Mouse (Mus musculus): ENCODE measurements around the gene Agap1.

The Agap1 gene

DNA sequence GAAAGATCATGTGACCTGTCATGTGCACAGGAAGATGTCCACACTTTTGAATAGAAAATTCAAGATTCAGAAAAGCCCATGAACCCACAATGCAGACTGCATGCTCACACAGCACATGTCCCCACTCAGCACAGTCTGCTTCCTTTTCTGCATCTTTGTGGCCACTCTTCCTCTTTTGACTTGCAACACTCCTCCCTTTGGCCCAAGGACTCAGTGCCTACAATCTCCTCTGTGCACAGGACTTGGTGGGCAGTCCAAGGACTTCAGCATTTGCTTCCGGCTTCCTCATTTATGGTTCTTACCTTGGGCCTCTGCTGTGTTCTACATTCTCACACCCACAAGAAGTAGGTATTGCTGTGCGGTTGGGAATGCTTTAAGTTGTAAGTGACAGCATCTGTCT lies 447.6 kb downstream of the Agap1 start:
- no peak for DNase-seq (ENCODE audit: low spot score)

DNA sequence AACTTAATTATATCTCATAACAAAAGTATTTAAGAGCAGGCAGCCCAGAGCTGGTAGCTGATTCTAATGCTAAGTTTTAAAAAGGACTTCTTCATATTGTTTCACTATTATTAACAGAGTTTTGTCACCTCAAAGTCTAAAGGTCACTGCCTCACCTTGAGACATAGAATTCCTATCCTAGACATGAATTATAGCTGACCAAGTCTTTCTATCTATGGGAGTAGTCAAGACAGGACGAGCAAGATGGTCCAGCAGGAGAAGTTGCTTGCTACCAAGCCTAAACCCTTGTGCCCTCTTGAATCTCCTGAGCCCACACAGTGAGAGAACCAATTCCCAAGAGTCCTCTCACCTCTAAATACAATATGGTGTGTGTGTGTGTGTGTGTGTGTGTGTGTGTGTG lies 448.0 kb downstream of the Agap1 start:
- no peak for DNase-seq (ENCODE audit: low spot score)

DNA sequence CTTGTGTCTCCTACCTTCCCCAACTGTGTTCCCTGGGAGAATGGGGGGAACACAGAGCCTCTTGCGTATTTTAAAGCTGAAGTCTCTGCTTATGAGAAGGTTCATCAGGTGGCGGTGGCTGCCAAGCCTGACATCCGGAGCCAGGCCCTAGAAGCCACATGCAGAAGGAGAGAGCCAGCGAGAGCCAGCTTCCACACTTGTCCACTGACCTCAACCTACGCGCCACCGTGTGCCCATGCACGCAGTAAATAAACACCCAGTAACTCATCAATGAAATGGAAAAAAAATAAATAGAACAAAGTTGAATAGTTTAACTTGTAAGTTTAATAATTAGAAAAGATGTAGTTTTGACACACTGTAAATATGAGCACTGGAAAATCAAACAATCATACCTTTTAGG lies 455.2 kb downstream of the Agap1 start:
- no peak for DNase-seq (ENCODE audit: low spot score)

DNA sequence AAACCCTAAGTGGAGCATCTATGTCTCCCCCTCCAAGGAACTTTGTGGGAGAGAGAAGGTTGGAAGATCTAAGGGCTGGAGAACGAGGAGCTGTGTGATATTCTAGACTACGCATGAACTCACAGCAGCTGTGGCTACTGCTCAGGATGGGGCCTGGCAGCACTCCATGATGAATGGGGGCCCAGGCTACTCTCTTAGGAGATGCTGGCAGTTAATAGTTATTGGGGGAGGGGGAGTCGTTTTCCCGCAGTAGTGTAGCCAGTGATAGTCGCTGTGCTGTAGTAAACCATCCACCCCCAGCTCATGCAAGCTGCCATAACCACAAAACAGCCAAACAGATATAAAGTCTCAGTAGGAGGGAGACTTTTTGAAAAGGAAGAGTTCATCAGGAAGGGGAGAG lies 457.8 kb downstream of the Agap1 start:
- no peak for DNase-seq (ENCODE audit: low spot score)

DNA sequence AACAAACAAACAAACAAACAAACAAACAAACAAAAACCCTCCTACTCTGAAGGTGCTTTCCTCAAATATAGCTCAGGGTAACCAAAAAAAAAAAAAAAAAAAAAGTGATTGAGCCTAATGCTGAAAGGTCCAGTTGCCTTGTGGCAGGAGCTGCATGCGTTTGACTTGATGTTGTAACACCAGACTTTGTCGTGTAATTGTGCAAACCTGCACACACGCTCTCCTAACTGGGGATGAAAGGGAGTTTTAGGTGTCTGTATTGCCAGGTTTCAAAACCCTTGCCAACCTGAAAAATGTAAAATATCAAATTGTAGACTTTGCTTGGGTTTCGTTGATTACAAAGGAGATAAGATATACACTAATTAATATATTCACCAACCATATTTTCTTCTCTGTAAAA lies 459.0 kb downstream of the Agap1 start:
- DNase-seq (ENCODE audit: low spot score), result no peak

DNA sequence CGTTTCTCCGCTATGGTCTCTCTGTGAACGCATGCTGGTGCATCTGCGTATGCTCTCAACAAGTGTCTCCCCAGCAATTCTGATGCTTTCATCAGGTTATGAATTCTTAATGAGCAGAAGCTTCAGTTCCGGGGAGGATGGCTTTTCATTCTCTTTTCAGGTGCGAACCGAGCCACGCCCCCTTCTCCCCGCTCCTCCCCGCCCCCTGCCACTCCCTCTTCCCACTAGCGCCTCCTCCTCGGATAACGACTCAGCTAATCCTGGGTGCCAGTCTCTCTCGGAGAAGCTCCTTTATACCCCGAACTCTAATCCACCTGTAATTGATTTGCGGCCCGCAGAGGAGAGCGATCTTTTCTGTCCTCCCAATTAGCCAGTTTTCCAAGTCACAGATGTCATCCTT lies 463.5 kb downstream of the Agap1 start:
- DNase-seq (ENCODE audit: low spot score), result no peak

DNA sequence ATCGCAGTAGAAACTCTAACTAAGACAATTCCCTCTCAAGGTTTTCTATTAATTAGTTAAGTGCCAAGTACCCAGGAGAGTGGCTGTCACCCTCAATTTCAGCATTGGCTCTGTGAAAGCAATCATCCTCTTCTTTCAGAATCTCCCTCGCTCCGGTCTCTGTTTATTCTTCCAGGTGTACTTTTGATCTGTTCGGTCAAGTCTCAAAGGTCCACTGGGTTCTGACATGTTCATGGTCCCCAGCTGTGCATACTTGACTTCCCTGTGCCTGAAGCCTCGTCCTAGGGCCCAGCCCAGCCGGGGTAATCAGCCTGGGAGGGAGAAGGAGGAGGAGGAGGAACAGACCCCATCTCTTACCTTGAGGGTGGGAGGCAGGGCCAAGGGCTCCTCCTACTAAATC lies 464.6 kb downstream of the Agap1 start:
- DNase-seq (ENCODE audit: low spot score), result no peak

DNA sequence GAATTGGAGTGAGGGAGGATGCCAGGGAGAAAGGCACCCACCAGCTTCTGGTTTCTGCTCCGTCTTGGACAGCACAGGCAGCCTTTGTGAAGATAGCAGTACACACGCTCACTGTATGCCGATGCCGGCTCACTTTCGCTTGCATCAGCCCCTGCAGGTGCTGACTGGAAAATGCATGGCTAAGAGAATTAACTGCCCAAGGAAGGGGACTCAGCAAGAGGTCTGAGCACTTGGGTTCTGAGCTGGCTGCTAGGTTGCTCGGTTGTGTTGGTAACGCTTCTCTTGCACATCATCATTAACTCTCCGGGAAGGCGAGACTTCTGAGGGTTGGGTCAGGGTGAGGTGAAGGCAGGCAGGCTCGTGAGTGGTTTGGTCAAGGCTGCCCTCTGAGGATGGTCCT lies 467.2 kb downstream of the Agap1 start:
- DNase-seq (ENCODE audit: low spot score), result no peak

DNA sequence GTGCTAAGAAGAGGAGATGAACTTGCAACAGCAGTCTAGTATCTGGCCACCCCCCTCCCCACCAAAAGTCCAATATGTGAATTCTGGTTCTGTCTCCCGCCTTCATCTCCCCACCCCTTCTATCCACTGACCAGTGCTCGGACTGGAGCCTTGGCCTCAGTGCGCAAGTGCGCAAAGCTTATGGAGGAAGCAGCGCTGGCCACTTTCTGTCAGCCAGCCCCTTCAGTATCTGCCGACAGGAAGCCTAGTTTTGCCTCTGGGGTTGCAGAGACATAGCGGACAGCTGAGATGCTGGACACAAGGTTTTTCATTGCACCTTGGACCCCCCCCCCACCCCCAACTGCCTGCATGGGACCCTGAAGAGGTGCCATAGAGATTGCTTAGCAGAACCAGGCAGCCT lies 467.7 kb downstream of the Agap1 start:
- peak; percentile 79 for DNase-seq (ENCODE audit: low spot score)

DNA sequence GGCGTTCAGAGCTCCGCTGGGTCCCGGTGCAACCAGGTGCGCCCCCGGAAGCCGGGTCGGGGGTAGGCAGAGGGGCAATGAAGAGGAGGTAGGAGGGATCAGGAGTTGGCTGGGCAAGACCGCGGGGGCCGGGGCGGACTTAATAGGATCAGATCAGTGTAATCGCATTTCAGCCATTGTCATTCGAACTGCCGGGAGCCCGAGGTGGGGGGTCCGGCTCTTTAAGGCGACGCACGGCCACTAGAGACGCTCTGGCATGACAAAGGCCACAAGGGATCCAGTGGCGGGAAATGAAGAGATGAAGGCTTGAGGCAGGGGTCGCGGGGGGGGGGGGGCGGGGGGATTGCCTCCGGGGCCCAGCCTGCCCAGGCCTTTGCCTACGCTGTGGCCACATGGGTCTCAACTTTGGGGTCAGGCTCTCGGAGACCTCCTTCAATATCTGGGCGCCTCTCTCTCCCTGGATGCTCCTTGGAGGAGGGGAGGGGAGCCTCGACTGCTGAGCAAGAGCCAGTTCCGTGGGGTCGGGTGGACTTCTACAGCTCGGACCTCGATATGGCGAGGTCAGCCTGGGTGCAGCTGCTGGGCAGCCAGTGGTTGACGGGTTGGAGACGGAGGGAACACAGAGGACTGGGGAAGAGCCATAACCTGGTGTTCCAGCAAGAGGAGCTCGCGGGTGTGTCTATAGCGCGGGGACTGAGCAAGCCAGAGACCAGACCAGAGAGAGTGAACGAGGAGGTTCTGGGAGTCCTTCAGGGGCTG lies 468.5 kb downstream of the Agap1 start:
- peak; percentile 76 for DNase-seq (ENCODE audit: low spot score)

DNA sequence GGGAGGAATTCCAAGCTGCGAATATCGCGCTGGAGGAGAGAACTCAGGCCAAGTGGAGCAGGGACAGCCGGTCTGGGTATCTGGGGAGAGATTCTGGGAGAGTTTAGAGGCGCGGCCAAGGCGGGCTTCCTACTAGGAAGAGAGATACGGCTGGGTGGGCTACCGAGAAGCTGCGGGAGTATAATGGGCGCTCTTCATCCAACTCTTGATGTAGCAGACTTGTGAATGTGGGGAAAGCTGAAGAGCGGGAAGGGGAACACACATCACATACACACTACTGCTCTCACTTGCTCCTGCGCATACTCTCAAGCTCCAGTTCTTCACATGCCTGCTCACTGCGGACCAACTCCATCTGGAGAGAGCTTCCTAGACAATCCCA lies 469.0 kb downstream of the Agap1 start:
- DNase-seq (ENCODE audit: low spot score), result no peak

DNA sequence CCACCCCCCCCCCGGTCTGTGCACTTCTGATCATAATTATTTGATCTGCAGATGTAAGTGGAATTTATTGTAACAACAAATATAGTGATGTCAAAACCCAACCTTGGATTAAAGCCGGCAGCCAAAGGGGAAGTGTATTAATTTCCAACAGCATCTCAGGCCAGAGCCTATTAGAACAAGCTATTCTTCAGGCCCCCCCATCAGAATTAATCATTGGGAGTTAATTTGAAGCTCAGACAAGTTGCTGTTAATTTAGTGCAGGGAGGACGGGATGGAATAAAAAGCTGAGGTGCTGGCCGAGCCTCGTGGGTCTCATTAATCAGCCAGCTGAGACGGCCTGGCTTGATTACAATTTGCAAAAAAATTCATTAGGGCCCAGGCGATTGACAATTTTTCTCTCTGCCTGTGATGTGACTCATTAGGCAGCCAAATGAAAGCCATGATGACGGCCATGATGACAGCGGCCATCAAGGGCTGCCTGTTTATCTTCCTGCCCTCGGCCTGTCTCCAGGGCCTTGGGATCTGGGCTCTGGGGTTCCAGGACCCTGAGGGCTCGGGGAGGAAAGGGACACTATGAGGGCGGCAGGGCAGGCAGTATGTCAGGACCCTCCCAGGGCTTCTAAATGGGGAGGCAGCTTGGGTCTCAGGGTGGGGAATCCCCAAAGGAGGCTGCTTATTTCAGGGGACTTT lies 471.0 kb downstream of the Agap1 start:
- no peak for DNase-seq (ENCODE audit: low spot score)

DNA sequence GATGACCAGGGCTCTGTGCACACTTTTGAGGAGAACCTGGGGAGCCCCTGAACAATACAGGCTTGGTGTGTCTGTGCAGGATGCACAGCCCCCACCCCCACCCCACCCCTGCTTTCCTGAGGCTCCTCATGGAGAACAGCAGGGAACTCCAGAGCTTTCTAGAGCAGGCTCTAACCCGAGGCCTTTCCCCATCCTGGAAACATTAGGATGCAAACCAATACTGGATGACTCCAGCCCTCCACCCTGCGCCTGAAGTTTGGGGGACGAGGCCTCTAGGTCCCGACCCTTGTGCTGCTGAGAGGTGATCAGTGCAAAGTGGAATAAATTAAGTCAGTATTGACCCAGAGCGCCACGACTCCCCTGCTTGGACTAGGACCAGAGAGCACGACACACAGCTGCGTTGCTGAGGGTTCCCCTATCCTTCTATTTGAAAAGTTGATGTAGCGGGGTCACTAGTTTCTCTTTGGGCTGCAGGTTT lies 472.0 kb downstream of the Agap1 start:
- no peak for DNase-seq (ENCODE audit: low spot score)

DNA sequence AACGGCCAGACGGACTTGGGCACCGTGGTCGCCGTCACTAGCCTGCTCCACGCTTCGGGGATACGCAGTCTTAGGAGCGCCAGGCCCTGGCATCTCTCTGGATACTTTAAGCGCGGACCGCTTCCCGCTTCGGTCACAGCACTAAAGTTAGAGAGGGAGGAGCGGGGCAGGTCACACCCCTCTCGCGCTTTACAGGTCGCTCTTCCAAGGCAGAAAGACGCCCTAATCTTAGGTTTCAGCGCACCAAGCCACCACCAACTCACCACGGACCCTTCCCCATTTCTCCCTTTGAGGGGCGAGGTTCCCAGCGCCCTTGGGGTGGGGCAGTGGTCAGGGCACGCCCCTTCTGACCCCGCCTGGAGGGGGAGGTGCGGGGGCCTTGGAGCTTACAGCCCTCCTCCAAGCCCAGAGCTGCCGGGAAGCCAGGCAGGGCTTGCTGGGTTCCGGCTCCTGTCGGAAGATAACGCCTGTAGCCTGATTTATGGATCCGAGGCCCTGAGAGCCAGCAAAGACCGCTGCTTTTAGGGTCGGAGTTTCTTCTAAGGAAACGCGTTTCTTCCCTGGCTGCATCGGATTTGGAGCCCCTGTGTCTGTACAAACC lies 472.6 kb downstream of the Agap1 start:
- peak; percentile 74 for DNase-seq (ENCODE audit: low spot score)

DNA sequence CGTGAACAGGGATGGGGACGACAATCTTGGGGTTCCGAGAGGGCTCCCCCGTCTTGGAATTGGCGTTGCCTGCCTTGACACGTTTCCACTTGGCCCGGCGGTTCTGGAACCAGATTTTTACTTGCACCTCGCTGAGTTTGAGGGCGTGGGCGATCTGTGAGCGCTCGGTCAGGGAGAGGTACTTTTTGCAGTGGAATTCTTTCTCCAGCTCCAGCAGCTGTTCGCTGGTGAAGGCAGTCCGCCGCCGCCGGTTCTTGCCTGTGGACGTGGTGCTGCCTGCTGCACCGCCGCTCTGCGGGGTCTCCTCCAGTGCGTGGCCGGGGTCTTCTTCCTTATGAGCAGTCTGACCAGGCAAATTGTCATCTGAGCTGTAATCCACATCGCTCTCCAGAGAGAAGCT lies 474.1 kb downstream of the Agap1 start:
- DNase-seq (ENCODE audit: low spot score), result no peak

DNA sequence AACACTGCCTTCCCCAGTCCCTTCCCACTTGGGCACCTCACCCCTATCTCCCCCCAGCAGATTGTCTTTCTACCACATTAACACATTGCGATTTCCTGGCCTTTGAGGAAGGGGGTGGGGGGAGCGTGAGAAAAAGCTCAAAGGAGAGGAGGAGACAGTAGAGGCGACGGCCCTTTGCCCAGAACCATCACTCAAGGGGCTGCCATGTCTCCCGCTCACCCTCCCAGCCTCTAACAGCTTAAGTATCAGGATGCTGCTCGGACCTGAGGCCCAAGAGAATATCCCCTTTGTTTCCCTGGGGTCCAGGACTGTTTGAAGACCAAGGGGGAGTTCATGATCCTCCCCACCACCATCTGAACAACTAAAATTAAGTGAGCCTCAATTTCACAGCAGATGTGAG lies 474.6 kb downstream of the Agap1 start:
- DNase-seq (ENCODE audit: low spot score), result peak; percentile 58

DNA sequence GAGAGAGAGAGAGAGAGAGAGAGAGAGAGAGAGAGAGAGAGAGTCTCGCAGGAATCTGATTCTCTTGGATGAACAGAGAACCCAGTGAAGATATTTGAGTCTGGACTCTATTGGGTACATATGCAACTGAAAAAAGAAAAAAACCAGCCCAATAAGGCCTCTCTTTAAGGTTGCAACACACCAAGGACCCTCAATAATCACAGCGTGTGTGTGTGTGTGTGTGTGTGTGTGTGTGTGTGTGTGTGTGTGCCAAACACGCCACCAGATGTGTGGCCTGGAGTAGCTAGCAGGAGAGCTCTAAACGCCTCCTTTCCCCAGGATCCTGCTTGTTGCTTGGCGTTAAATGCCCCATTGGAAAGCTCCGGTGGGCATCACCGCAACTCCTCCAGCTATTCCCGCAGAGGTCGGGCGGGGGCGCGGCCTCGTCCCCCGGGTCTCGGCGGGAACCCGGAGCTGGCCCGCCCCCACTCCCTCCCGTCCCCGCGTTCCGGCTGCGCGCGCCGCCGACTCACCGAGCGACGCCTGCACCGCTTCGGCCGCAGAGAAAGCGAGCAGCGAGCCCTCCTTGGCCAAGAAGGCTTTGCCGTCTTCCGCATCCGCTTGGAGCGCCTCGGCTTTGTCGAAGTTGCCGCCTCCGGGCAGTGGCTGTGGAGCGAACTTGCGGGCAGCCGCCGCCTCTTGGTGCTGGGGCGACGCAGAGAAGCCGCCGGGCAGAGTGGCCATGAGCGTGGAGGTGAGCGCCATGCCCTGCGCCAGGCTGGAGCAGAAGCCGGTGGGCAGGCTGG lies 475.3 kb downstream of the Agap1 start:
- DNase-seq (ENCODE audit: low spot score), result peak; percentile 73

DNA sequence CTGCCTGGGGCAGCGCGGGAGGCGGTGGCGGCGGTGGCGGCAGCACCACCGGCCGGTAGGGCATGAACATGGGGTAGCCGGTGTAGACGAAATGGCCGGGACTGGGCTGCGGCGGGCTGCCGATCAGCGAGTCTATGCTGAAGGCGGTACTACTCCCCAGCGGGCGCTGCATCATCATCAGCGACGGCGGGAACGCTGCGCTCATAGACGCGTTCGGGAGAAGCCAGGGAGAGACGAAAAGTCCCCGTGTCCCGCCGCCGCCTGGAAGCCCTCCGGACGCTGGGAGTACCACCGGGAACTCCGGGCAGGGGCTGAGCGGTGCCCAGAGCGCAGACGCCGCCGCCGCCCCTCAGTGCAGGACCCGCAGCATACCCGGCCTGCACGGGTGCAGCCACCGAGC lies 475.9 kb downstream of the Agap1 start:
- DNase-seq (ENCODE audit: low spot score), result peak; percentile 61

DNA sequence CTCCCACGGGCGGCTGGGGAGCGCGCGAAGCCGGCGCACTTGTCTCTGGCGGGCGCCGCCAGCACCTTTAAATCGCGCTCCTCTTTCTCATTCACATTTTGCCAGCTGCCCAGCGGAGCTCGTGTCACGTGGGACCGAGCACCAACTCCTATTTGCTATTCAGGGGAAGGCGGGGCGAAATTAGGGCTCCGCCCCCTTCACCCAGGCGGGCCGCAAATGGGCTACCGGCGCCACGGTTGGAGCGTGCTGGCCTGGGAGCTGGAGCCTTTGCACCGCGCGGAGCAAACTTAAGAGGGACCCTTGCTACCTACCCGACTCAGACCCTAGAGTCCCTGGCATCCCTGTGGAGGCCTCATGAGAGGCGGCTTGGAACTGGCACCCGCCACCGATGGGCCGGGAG lies 476.5 kb downstream of the Agap1 start, which contains the start of gene Gbx2:
Gene Gbx2 (minus strand): TSS at position 60 of the 400 bp plus-strand sequence.
- peak; percentile 94 for DNase-seq (ENCODE audit: low spot score)

DNA sequence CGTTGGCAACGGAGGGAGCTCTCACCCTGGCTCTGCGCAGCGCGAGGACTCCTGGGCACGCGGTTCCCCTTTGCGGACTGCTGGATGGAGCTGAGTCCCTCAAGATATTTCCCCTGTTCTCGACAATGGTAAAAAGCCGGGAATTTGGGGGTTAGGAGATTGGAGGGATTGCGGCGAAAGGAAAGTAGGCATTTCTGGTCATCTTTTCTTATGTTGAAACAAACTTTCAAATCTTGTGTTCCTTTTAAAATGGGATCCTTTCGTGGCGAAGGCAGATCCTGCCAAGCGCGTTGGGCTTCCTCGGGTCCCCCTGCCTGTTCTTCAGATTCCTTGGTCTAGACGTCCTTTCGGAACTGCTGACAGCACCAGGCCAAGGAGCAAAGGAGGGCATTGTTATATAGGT lies 477.4 kb downstream of the Agap1 start:
- DNase-seq (ENCODE audit: low spot score), result no peak

DNA sequence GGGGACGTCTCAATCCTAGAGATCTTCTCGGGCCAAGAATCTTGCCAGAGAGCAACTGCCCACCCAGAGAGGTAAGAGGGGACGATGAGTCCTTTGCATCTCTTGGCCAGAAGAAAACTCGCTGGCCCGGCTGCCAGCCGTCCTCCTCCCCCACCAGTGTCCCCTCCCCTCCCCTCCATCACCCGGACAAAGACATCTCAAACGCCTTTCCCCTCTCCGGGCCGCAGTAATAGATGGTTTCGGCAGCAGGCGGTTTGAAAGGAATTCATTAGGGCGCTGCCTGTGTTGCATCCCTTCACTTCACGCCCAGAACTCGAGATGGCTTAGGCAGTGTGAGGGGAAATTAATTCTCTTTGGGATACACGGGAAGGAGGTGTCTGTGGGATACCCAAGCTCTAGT lies 478.0 kb downstream of the Agap1 start:
- peak; percentile 64 for DNase-seq (ENCODE audit: low spot score)

DNA sequence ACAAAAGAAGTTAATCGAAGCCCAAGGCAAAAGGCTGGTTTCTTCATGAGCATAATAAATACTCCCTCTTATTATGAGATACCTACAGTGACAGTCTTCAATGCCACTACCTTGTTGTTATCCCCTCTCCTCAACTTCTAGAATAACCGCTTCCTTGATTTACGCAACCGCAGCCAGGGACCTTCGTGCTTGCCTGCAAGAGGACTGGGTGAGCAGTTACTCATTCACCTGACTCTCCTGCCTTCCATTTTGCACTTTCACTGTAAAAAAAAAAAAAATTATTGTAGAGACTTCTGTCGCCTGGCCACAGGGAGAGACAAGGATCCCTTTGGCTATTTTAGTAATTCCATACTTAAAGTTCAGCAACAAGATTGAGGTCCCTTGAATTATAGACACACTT lies 478.4 kb downstream of the Agap1 start:
- DNase-seq (ENCODE audit: low spot score), result no peak
